Comparison of ENCODE assay signal across 8 mouse cellular contexts in the genomic region with DNA sequence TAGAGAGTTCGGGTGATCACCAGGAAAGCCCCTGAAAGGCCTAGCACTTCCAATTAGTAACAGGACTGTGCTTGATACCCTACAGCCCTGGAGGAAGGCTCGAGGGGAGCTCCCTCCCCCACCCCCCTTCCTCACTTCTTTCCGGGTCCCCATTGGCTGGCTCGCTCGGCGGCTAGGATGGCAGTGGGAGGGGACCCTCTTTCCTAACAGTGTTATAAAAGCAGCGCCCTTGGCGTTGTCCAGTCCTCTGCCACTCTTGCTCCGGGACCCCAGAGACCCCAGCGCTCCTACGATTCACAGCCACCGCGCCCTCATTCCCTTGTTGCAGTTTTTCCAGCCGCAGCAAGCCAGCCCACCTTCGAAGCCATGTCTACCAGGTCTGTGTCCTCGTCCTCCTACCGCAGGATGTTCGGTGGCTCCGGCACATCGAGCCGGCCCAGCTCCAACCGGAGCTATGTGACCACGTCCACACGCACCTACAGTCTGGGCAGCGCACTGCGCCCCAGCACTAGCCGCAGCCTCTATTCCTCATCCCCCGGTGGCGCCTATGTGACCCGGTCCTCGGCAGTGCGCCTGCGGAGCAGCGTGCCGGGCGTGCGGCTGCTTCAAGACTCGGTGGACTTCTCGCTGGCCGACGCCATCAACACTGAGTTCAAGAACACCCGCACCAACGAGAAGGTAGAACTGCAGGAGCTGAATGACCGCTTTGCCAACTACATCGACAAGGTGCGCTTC. TPM values are rescaled to one million over a fixed set of nuclear protein-coding genes. Genes with fewer than 3 reads are reported as not detected.
DNase-seq lines count a peak whose midpoint lies in the region; ATAC-seq and TF ChIP-seq lines count a peak whose summit lies in the region.

No protein-coding gene starts in this region.

- no peaks in the 10 kb centered on the region for H3K27me3 ChIP-seq in hindbrain, postnatal 0 days (ENCODE audit: insufficient read depth, low read length)
- H3K27me3 ChIP-seq in limb, embryonic 15.5 days: no peaks in the 10 kb centered on the region
- no peaks in the 10 kb centered on the region for H3K27me3 ChIP-seq in midbrain, embryonic 15.5 days (replicated peaks)

- WGBS in hindbrain, postnatal 0 days: under 1% methylated on average over 46 of the region's 46 CpGs
- WGBS in limb, embryonic 15.5 days: under 1% methylated on average over 46 of the region's 46 CpGs
- under 1% methylated on average over 46 of the region's 46 CpGs for WGBS in midbrain, embryonic 15.5 days

- no peak for TF ChIP-seq CTCF in left cerebral cortex, adult 2 months (IDR thresholded peaks at IDR 0.05)
- TF ChIP-seq CTCF in hindbrain, postnatal 0 days (IDR thresholded peaks at IDR 0.05; ENCODE audit: low read depth): peak; percentile 39; the same call in 1 of the 2 replicates

- H3K4me2 ChIP-seq in hindbrain, postnatal 0 days (ENCODE audit: low read depth, low read length): peak overlapping the region; percentile 61
- peak overlapping the region; percentile 59 for H3K4me2 ChIP-seq in limb, embryonic 15.5 days
- H3K4me2 ChIP-seq in midbrain, embryonic 15.5 days: peak overlapping the region; percentile 80

- peaks cover 4% of the 10 kb centered on the region; the same call in 1 of the 2 replicates for H3K4me1 ChIP-seq in hindbrain, postnatal 0 days (ENCODE audit: insufficient read depth, low read length)
- peaks cover 28% of the 10 kb centered on the region for H3K4me1 ChIP-seq in limb, embryonic 15.5 days
- peaks cover 37% of the 10 kb centered on the region for H3K4me1 ChIP-seq in midbrain, embryonic 15.5 days

- H3K9me3 ChIP-seq in hindbrain, postnatal 0 days (ENCODE audit: low read length): no peaks in the 10 kb centered on the region
- no peaks in the 10 kb centered on the region for H3K9me3 ChIP-seq in limb, embryonic 15.5 days
- no peaks in the 10 kb centered on the region for H3K9me3 ChIP-seq in midbrain, embryonic 15.5 days

- no peaks in the 10 kb centered on the region; the same call in 1 of the 2 replicates for H3K36me3 ChIP-seq in hindbrain, postnatal 0 days (ENCODE audit: insufficient read depth, low read length)
- peaks cover 21% of the 10 kb centered on the region for H3K36me3 ChIP-seq in limb, embryonic 15.5 days
- H3K36me3 ChIP-seq in midbrain, embryonic 15.5 days (replicated peaks): no peaks in the 10 kb centered on the region

- H3K27ac ChIP-seq in left cerebral cortex, adult 2 months: peak overlapping the region; percentile 45
- peak overlapping the region; percentile 86 for H3K27ac ChIP-seq in hindbrain, postnatal 0 days
- peak overlapping the region; percentile 97 for H3K27ac ChIP-seq in limb, embryonic 15.5 days
- H3K27ac ChIP-seq in midbrain, embryonic 15.5 days: peak overlapping the region; percentile 88

- intact Hi-C loops in left cerebral cortex, adult 2 months (cut with DNase I): loop anchor here (10.0 kb wide), 1 partner anchor 279 kb away; no protein-coding TSS in a partner anchor

- H3K9ac ChIP-seq in hindbrain, postnatal 0 days (replicated peaks; ENCODE audit: low read length): peak overlapping the region; percentile 55
- H3K9ac ChIP-seq in limb, embryonic 15.5 days: peak overlapping the region; percentile 85
- H3K9ac ChIP-seq in midbrain, embryonic 15.5 days: peak overlapping the region; percentile 67

- ATAC-seq in hindbrain, postnatal 0 days: peak; percentile 94
- peak; percentile 92 for ATAC-seq in limb, embryonic 15.5 days (ENCODE audit: insufficient number of reproducible peaks, low FRiP score, low TSS enrichment, low read depth)
- ATAC-seq in midbrain, embryonic 15.5 days (replicated peaks): peak; percentile 92

- peak in 1 of 2 experiments; percentile 34 for DNase-seq in left cerebral cortex, adult 2 months (ENCODE audit: extremely low spot score in 1 of 2, low spot score in 2 of 2)
- DNase-seq in left cerebral cortex, adult 11 months (ENCODE audit: low spot score): no peak
- DNase-seq in cerebellum, postnatal 10 days: peak; percentile 82 to 87
- peak; percentile 75 for DNase-seq in gastrocnemius, postnatal 10 days
- DNase-seq in hindbrain, postnatal 0 days (ENCODE audit: low spot score): peak; percentile 90
- peak; percentile 37 to 39 for DNase-seq in spleen, postnatal 14 days (ENCODE audit: low spot score in 2 of 2)

- peak overlapping the region; percentile 52 for H3K4me3 ChIP-seq in left cerebral cortex, adult 2 months
- H3K4me3 ChIP-seq in hindbrain, postnatal 0 days (ENCODE audit: low read length): peak overlapping the region; percentile 68
- peak overlapping the region; percentile 76 for H3K4me3 ChIP-seq in limb, embryonic 15.5 days
- H3K4me3 ChIP-seq in midbrain, embryonic 15.5 days: peak overlapping the region; percentile 58

RNA-seq across cellular contexts. Expression of a gene that starts 0.5 kb away (rescaled TPM):
- total RNA-seq in left cerebral cortex, adult 2 months (2021): 10 to 100 TPM; 54.3 to 55.5 TPM
- 100 to 1,000 TPM; 573 to 685 TPM for total RNA-seq in gastrocnemius, postnatal 10 days (2021)
- total RNA-seq in hindbrain, postnatal 0 days (2014; rRNA removed): 965 and 1,051 TPM in 2 replicates
- 417 and 451 TPM in 2 replicates for polyA plus RNA-seq in hindbrain, postnatal 0 days (2015; fragmentation: Nextera tagmentation; extraction: Ambion mirVana)
- 1,276 and 1,300 TPM in 2 replicates for polyA plus RNA-seq in limb, embryonic 15.5 days (2015; fragmentation: Nextera tagmentation; extraction: Ambion mirVana)
- 395 and 414 TPM in 2 replicates for polyA plus RNA-seq in midbrain, embryonic 15.5 days (2015; fragmentation: Nextera tagmentation; extraction: Ambion mirVana)

RNA-seq across cellular contexts. Expression of a gene that starts 29.8 kb away (rescaled TPM):
- 1 to 10 TPM; 5.8 to 7.1 TPM for total RNA-seq in left cerebral cortex, adult 2 months (2021)
- 1 to 10 TPM; 4.2 to 7.6 TPM for total RNA-seq in gastrocnemius, postnatal 10 days (2021)
- total RNA-seq in hindbrain, postnatal 0 days (2014; rRNA removed): 6.1 and 7.5 TPM in 2 replicates
- 6.2 and 6.8 TPM in 2 replicates for polyA plus RNA-seq in hindbrain, postnatal 0 days (2015; fragmentation: Nextera tagmentation; extraction: Ambion mirVana)
- polyA plus RNA-seq in limb, embryonic 15.5 days (2015; fragmentation: Nextera tagmentation; extraction: Ambion mirVana): 8.9 and 11.5 TPM in 2 replicates
- polyA plus RNA-seq in midbrain, embryonic 15.5 days (2015; fragmentation: Nextera tagmentation; extraction: Ambion mirVana): 6.3 and 8.0 TPM in 2 replicates

Comparison
In these comparisons a context has a peak if more than half of its experiments do, and no peak if none do; other contexts are left out.
1. H3K27ac ChIP-seq: peak in every context shown above with its lines; median percentile 97 in limb, embryonic 15.5 days; 88 in midbrain, embryonic 15.5 days; 86 in hindbrain, postnatal 0 days; 45 in left cerebral cortex, adult 2 months.
2. RNA of a gene that starts 0.5 kb away (total RNA-seq): 965 to 1,051 TPM in hindbrain, postnatal 0 days and 573 to 685 TPM in gastrocnemius, postnatal 10 days; 54.3 to 55.5 TPM in left cerebral cortex, adult 2 months; every median in the first group is over 10 times any median in the second.
3. Peak in every context shown above with its lines, with median percentiles within 50 percentile points of each other: H3K4me3 ChIP-seq, ATAC-seq, H3K4me2 ChIP-seq and H3K9ac ChIP-seq.